In genomic region chr13:9708433-9709240, GRCm38 (mm10) we compare ENCODE assay signal across 25 mouse cellular contexts. TPM values are rescaled to one million over a fixed set of nuclear protein-coding genes. Genes with fewer than 3 reads are reported as not detected.
DNase-seq lines count a peak whose midpoint lies in the region; ATAC-seq lines count a peak whose summit lies in the region.
"Had no signal": no experiment of that assay in that cellular context is flagged by ENCODE, and none has a peak within 500 bp of the region (broad histone marks: within the 10 kb centered on the region; RNA-seq: fewer than 3 reads in every experiment).

No protein-coding gene starts in this region.

- WGBS in embryonic facial prominence, embryonic 11.5 days: 56% methylated on average over 7 of the region's 7 CpGs
- 77% methylated on average over 7 of the region's 7 CpGs for WGBS in intestine, embryonic 15.5 days
- WGBS in limb, embryonic 13.5 days: 49% methylated on average over 7 of the region's 7 CpGs

- H3K4me2 ChIP-seq in embryonic facial prominence, embryonic 11.5 days (ENCODE audit: low read depth, low read length): no peak overlapping the region
- H3K4me2 ChIP-seq in intestine, embryonic 15.5 days (replicated peaks): no peak overlapping the region
- no peak overlapping the region for H3K4me2 ChIP-seq in limb, embryonic 13.5 days (replicated peaks)
- H3K4me2 ChIP-seq: hindbrain, embryonic 13.5 days; liver, embryonic 11.5 days; midbrain, embryonic 12.5 days had no signal

- H3K9me3 ChIP-seq in embryonic facial prominence, embryonic 11.5 days (replicated peaks; ENCODE audit: control insufficient read depth, low read length): no peaks in the 10 kb centered on the region
- H3K9me3 ChIP-seq in intestine, embryonic 15.5 days: no peaks in the 10 kb centered on the region
- no peaks in the 10 kb centered on the region for H3K9me3 ChIP-seq in limb, embryonic 13.5 days
- H3K9me3 ChIP-seq: hindbrain, embryonic 13.5 days; midbrain, embryonic 12.5 days had no signal

- H3K4me3 ChIP-seq in embryonic facial prominence, embryonic 11.5 days (ENCODE audit: low read depth, low read length): no peak overlapping the region
- H3K4me3 ChIP-seq in intestine, embryonic 15.5 days (replicated peaks): no peak overlapping the region
- no peak overlapping the region for H3K4me3 ChIP-seq in limb, embryonic 13.5 days
- H3K4me3 ChIP-seq: heart, adult 2 months; hindbrain, embryonic 13.5 days; layer of hippocampus, adult 2 months; midbrain, embryonic 12.5 days had no signal

- peak; percentile 32 for DNase-seq in embryo, embryonic 10 days (ENCODE audit: low spot score)
- no peak for DNase-seq in embryo, embryonic 9.5 days (ENCODE audit: extremely low spot score)
- peak; percentile 69 for DNase-seq in embryonic facial prominence, embryonic 11.5 days (ENCODE audit: low spot score)
- DNase-seq in c-Kit-positive CD71-positive TER-119-positive erythroid progenitor cells, embryonic 14.5 days (ENCODE audit: low spot score): no peak
- DNase-seq in spleen, postnatal 36 days (ENCODE audit: low spot score in 2 of 2): no peak
- no peak for DNase-seq in retina, postnatal 1 day
- DNase-seq: adrenal gland, postnatal 10 days; cerebellum, adult 8-10 months; cerebellum, postnatal 36 days; gastrocnemius, postnatal 25 days; heart, adult 2 months; heart, postnatal 36 days; kidney, postnatal 25 days; layer of hippocampus, postnatal 36 days; liver, postnatal 0 days had no signal

- ATAC-seq in embryonic facial prominence, embryonic 11.5 days (replicated peaks; ENCODE audit: insufficient number of reproducible peaks, low FRiP score, low TSS enrichment, low read depth): peak; percentile 70; the same call in 1 of the 2 replicates
- ATAC-seq in intestine, embryonic 15.5 days: peak; percentile 45; the same call in 1 of the 2 replicates
- peak; percentile 80; the same call in 1 of the 2 replicates for ATAC-seq in limb, embryonic 13.5 days (ENCODE audit: low FRiP score, low read depth)
- ATAC-seq: activated CD4-positive, CD25-positive, alpha-beta regulatory T cell, adult 4 months; inflammation-experienced regulatory T-cells, adult 6 months; liver, postnatal 0 days; lung, postnatal 0 days had no signal

- H3K9ac ChIP-seq in embryonic facial prominence, embryonic 11.5 days (replicated peaks; ENCODE audit: low read length): no peak overlapping the region
- no peak overlapping the region for H3K9ac ChIP-seq in intestine, embryonic 15.5 days
- H3K9ac ChIP-seq in limb, embryonic 13.5 days: no peak overlapping the region
- H3K9ac ChIP-seq: hindbrain, embryonic 13.5 days; liver, postnatal 0 days; midbrain, embryonic 12.5 days had no signal

- no peaks in the 10 kb centered on the region; the same call in 1 of the 2 replicates for H3K36me3 ChIP-seq in embryonic facial prominence, embryonic 11.5 days (replicated peaks; ENCODE audit: control insufficient read depth, insufficient read depth, low read depth, low read length)
- no peaks in the 10 kb centered on the region for H3K36me3 ChIP-seq in intestine, embryonic 15.5 days
- peaks cover 20% of the 10 kb centered on the region for H3K36me3 ChIP-seq in limb, embryonic 13.5 days

- H3K27me3 ChIP-seq in embryonic facial prominence, embryonic 11.5 days (ENCODE audit: control insufficient read depth, insufficient read depth, low read length): no peaks in the 10 kb centered on the region
- H3K27me3 ChIP-seq in intestine, embryonic 15.5 days (replicated peaks): no peaks in the 10 kb centered on the region
- H3K27me3 ChIP-seq in limb, embryonic 13.5 days: no peaks in the 10 kb centered on the region
- H3K27me3 ChIP-seq: hindbrain, embryonic 13.5 days; midbrain, embryonic 12.5 days had no signal

- H3K27ac ChIP-seq in embryonic facial prominence, embryonic 11.5 days (replicated peaks; ENCODE audit: low read depth, low read length): no peak overlapping the region
- no peak overlapping the region for H3K27ac ChIP-seq in intestine, embryonic 15.5 days
- peak overlapping the region; percentile 39; the same call in 1 of the 2 replicates for H3K27ac ChIP-seq in limb, embryonic 13.5 days
- H3K27ac ChIP-seq: heart, adult 2 months; hindbrain, embryonic 13.5 days; layer of hippocampus, adult 2 months; macrophage; midbrain, embryonic 12.5 days had no signal

- H3K4me1 ChIP-seq in embryonic facial prominence, embryonic 11.5 days (ENCODE audit: control insufficient read depth, insufficient read depth, low read length): no peaks in the 10 kb centered on the region
- no peaks in the 10 kb centered on the region for H3K4me1 ChIP-seq in intestine, embryonic 15.5 days (replicated peaks)
- peaks cover 17% of the 10 kb centered on the region for H3K4me1 ChIP-seq in limb, embryonic 13.5 days
- H3K4me1 ChIP-seq: hindbrain, embryonic 13.5 days; midbrain, embryonic 12.5 days had no signal

RNA-seq across cellular contexts. Expression of gene Zmynd11, which starts 56.5 kb away (rescaled TPM):
- 123 and 132 TPM in 2 replicates for polyA plus RNA-seq in embryonic facial prominence, embryonic 11.5 days (2014; fragmentation: Nextera tagmentation; extraction: Ambion mirVana)
- 78.1 and 87.9 TPM in 2 replicates for polyA plus RNA-seq in intestine, embryonic 15.5 days (2015; fragmentation: Nextera tagmentation; extraction: Ambion mirVana)
- polyA plus RNA-seq in limb, embryonic 13.5 days (2015; fragmentation: Nextera tagmentation; extraction: Ambion mirVana): 122 and 127 TPM in 2 replicates

Comparison
In these comparisons a context has a peak if more than half of its experiments do, and no peak if none do; other contexts are left out.
1. DNase-seq: peak in embryo, embryonic 10 days (single experiment) and embryonic facial prominence, embryonic 11.5 days (single experiment); none in embryo, embryonic 9.5 days (single experiment), c-Kit-positive CD71-positive TER-119-positive erythroid progenitor cells, embryonic 14.5 days (single experiment), spleen, postnatal 36 days (0 of 2) and retina, postnatal 1 day (single experiment).
2. Peak in every context shown above with its lines, with median percentiles within 50 percentile points of each other: ATAC-seq.